10 mouse cellular contexts compared by ENCODE assay signal in the genomic region with DNA sequence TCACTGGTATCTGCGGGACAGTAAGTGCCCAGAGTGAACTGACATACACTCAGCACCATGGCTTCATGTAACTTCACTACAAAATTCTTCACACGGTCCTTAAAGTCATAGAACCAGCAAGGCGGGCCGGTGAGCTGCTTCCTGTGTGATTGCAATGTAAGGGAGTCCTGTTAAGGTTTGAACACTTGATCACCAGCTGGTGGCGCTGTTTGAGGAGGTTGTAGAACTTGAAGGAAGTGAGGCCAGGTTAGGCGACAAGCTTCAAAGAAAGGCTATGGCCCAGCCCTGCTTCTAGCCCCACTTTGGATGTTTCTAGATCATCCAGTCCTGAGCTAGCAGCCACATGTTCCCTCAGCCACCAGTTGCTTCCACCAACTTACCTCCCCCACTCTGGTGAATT.
DNase-seq lines count a peak whose midpoint lies in the region; ATAC-seq and TF ChIP-seq lines count a peak whose summit lies in the region.
"Had no signal": no experiment of that assay in that cellular context is flagged by ENCODE, and none has a peak within 500 bp of the region (broad histone marks: within the 10 kb centered on the region; RNA-seq: fewer than 3 reads in every experiment).

No protein-coding gene starts in this region.

- no peak for ATAC-seq in neural tube, embryonic 15.5 days (ENCODE audit: low FRiP score)
- no peak for ATAC-seq in frontal cortex, adult (ENCODE audit: low TSS enrichment)

- no peak overlapping the region for H3K4me3 ChIP-seq in ES-E14 (ENCODE audit: insufficient read depth in 1 of 2, low read depth in 1 of 2, low read length in 2 of 2, poor library complexity in 1 of 2, severe bottlenecking in 1 of 2)
- H3K4me3 ChIP-seq in neural tube, embryonic 15.5 days (replicated peaks), result no peak overlapping the region
- H3K4me3 ChIP-seq: hindbrain, embryonic 15.5 days; midbrain, embryonic 10.5 days had no signal

- no peaks in the 10 kb centered on the region for H3K27me3 ChIP-seq in neural tube, embryonic 15.5 days (replicated peaks)
- H3K27me3 ChIP-seq: hindbrain, embryonic 15.5 days had no signal

- no peak overlapping the region for H3K4me2 ChIP-seq in neural tube, embryonic 15.5 days
- H3K4me2 ChIP-seq: hindbrain, embryonic 15.5 days had no signal

- no peak overlapping the region for H3K9ac ChIP-seq in ES-E14 (ENCODE audit: insufficient read depth, low read depth, low read length, poor library complexity, severe bottlenecking)
- H3K9ac ChIP-seq in neural tube, embryonic 15.5 days (replicated peaks), result no peak overlapping the region
- H3K9ac ChIP-seq: hindbrain, embryonic 15.5 days had no signal

- in situ Hi-C loops in ES-E14 (cut with MboI; ENCODE audit: low sequenced_read_pairs in 2 of 2, unreplicated experiment in 2 of 2), result no loop called here

- intact Hi-C loops in heart, postnatal 14 days (cut with DNase I), result no loop called here

- no peaks in the 10 kb centered on the region for H3K36me3 ChIP-seq in ES-E14 (ENCODE audit: control insufficient read depth, insufficient read depth, low read length, poor library complexity, severe bottlenecking)
- no peaks in the 10 kb centered on the region for H3K36me3 ChIP-seq in neural tube, embryonic 15.5 days
- H3K36me3 ChIP-seq: hindbrain, embryonic 15.5 days; midbrain, embryonic 10.5 days had no signal

- peak; percentile 11 to 23 for DNase-seq in heart, postnatal 14 days
- DNase-seq in heart, adult 8-10 months (ENCODE audit: low spot score), result no peak
- DNase-seq in A20 (ENCODE audit: low read depth, low spot score) (peak; percentile 54), ES-E14 (ENCODE audit: low read depth, low spot score) (peak; percentile 54), MN1 (ENCODE audit: low spot score) (no peak)
- peak; percentile 59 for DNase-seq in lung, postnatal 10 days

- H3K27ac ChIP-seq in ES-E14 (ENCODE audit: insufficient read depth, low read depth, low read length, poor library complexity, severe bottlenecking), result no peak overlapping the region
- H3K27ac ChIP-seq in neural tube, embryonic 15.5 days (replicated peaks), result no peak overlapping the region
- H3K27ac ChIP-seq: hindbrain, embryonic 15.5 days; midbrain, embryonic 10.5 days had no signal

- 82% methylated on average over 6 of the region's 6 CpGs for WGBS in neural tube, embryonic 15.5 days

- peaks cover 0 to 3% of the 10 kb centered on the region in 2 experiments; a peak in 1 of 4 replicates for H3K4me1 ChIP-seq in ES-E14 (ENCODE audit: control insufficient read depth in 2 of 2, insufficient read depth in 2 of 2, low read length in 2 of 2, poor library complexity in 1 of 2)
- peaks cover 9% of the 10 kb centered on the region; the same call in 1 of the 2 replicates for H3K4me1 ChIP-seq in neural tube, embryonic 15.5 days
- H3K4me1 ChIP-seq: hindbrain, embryonic 15.5 days; midbrain, embryonic 10.5 days had no signal

- H3K9me3 ChIP-seq in ES-E14 (ENCODE audit: control insufficient read depth, insufficient read depth, low read depth, low read length), result no peaks in the 10 kb centered on the region
- no peaks in the 10 kb centered on the region for H3K9me3 ChIP-seq in neural tube, embryonic 15.5 days (replicated peaks)
- H3K9me3 ChIP-seq: hindbrain, embryonic 15.5 days had no signal

TF ChIP-seq in ES-E14, 5 proteins besides CTCF, POLR2A, EP300 and RAD21:
- no peak for TF ChIP-seq CHD2 (IDR thresholded peaks at IDR 0.05; ENCODE audit: low read depth, low read length)
- no peak for TF ChIP-seq MAFK (IDR thresholded peaks at IDR 0.05; ENCODE audit: insufficient read depth, low read depth, low read length)
- TF ChIP-seq HCFC1 (IDR thresholded peaks at IDR 0.05; ENCODE audit: borderline replicate concordance, insufficient read depth, low read length), result no peak
- TF ChIP-seq ZC3H11A (IDR thresholded peaks at IDR 0.05; ENCODE audit: borderline replicate concordance, low read depth, low read length), result 0 out of 2 replicates have a peak, but pooled peaks have one; percentile 10

Comparison
In these comparisons a context has a peak if more than half of its experiments do, and no peak if none do; other contexts are left out.
1. DNase-seq: peak in heart, postnatal 14 days (2 of 2), A20 (single experiment), ES-E14 (single experiment) and lung, postnatal 10 days (single experiment); none in heart, adult 8-10 months (single experiment) and MN1 (single experiment).